In the genomic region with DNA sequence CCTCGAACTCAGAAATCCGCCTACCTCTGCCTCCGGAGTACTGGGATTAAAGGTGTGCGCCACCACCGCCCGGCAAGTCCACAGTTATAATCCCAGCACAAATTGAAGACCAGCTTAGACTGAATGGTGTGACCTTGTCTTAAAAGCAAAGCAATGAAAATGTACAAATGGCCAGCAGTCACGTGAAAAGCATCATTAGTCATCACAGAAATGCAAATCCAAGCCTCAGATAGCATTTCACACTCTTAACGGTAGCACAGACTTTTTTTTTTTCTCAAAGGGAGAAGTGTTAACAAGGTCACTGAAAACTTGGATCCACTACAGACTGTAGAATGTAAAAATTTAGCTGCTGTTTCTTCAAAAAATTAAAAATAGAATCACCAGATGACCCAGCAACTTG, we compare ENCODE assay signal across 14 mouse cellular contexts.
"Had no signal": no experiment of that assay in that cellular context is flagged by ENCODE, and none has a peak within 500 bp of the region (broad histone marks: within the 10 kb centered on the region; RNA-seq: fewer than 3 reads in every experiment).

No protein-coding gene starts in this region.

- DNase-seq: gastrocnemius, postnatal 14 days; gastrocnemius, postnatal 36 days; heart, adult 11 months; heart, adult 2 months; heart, postnatal 14 days; heart, postnatal 36 days; kidney, adult 11 months; kidney, adult 2 months; kidney, adult 9 months; kidney, postnatal 14 days; kidney, postnatal 36 days; layer of hippocampus, adult 9-11 months; layer of hippocampus, postnatal 36 days; left cerebral cortex, postnatal 4 days had no signal
